Mouse (Mus musculus) E14TG2a.4 (cell line): ENCODE measurements around the gene Tbc1d22a.

Source experiments
- CTCF ChIP-seq: conservative IDR thresholded peaks from 2 replicates; pipeline ENCODE4 v1.5.1; 2014; ENCODE audit warnings: low read length
- NANOG ChIP-seq: IDR thresholded peaks from 2 replicates; pipeline ENCODE4 v1.6.1; 2014; ENCODE audit warnings: borderline replicate concordance, low read length, mixed read lengths
- POU5F1 ChIP-seq: IDR thresholded peaks from 2 replicates; pipeline ENCODE4 v1.6.1; 2014; ENCODE audit warnings: low read length, borderline replicate concordance

GRCm38 (mm10) chr15:86405527-86405926, 191.3 kb downstream of the Tbc1d22a start:
- TF ChIP-seq CTCF (peak; percentile 89), POU5F1 (no peak), NANOG (no peak)
